Mouse (Mus musculus) hindbrain, embryonic 14.5 days (tissue): ENCODE data around the gene Suclg2. TPM values are rescaled to one million over a fixed set of nuclear protein-coding genes. Genes with fewer than 3 reads are reported as not detected.

Source experiments
- ATAC-seq: fragments of 200-750 bp; cut with Nextera tagmentation; 2 replicates; pipeline ENCODE4 v1.8.0; 2017; ENCODE audit warnings: moderate number of reproducible peaks, mild to moderate bottlenecking, moderate TSS enrichment, moderate library complexity; ENCODE audit not compliant: low FRiP score
- DNase-seq: peaks from one replicate; pipeline ENCODE4 v3.0.0-alpha.2; 2015; ENCODE audit warnings: low spot score
- H3K27ac ChIP-seq: fragments of 300-500 bp; sonication (generic); 2 replicates; pipeline ENCODE4 v1.5.1; 2014; ENCODE audit warnings: mild to moderate bottlenecking, moderate library complexity
- H3K27me3 ChIP-seq: fragments of 300-500 bp; sonication (generic); 2 replicates; pipeline ENCODE4 v1.6.1; 2014; ENCODE audit warnings: mild to moderate bottlenecking, low read length, mixed read lengths; ENCODE audit not compliant: control insufficient read depth, insufficient read depth
- H3K36me3 ChIP-seq: fragments of 300-500 bp; sonication (generic); replicated peaks from 2 replicates; pipeline ENCODE4 v1.6.1; 2014; ENCODE audit not compliant: control insufficient read depth, insufficient read depth
- H3K4me1 ChIP-seq: fragments of 300-500 bp; sonication (generic); replicated peaks from 2 replicates; pipeline ENCODE4 v1.6.1; 2014; ENCODE audit warnings: antibody characterized with exemption, low read length, mixed read lengths; ENCODE audit not compliant: control insufficient read depth, insufficient read depth
- H3K4me2 ChIP-seq: fragments of 300-500 bp; sonication (generic); replicated peaks from 2 replicates; pipeline ENCODE4 v1.6.1; 2014; ENCODE audit warnings: mild to moderate bottlenecking, moderate library complexity
- H3K4me3 ChIP-seq: fragments of 300-500 bp; sonication (generic); replicated peaks from 2 replicates; pipeline ENCODE4 v1.5.1; 2014; ENCODE audit warnings: mild to moderate bottlenecking, low read length
- H3K9ac ChIP-seq: fragments of 300-500 bp; sonication (generic); 2 replicates; pipeline ENCODE4 v1.6.1; 2014
- H3K9me3 ChIP-seq: fragments of 300-500 bp; sonication (generic); 2 replicates; pipeline ENCODE4 v1.6.1; 2016; ENCODE audit warnings: low read length; ENCODE audit not compliant: control insufficient read depth
- WGBS: fragments of 180-500 bp; shearing (Covaris S2); extraction: QIAGEN DNeasy Blood & Tissue Kit; methylation state at CpG from one replicate; pipeline ENCODE4 v1.1.7; 2014; 5-methylcytosine and 5-hydroxymethylcytosine counted together
- polyA plus RNA-seq: library from polyadenylated mRNA; unstranded; fragments of >200 nt; fragmentation: Nextera tagmentation; extraction: Ambion mirVana; gene quantifications from 2 replicates; pipeline ENCODE4 v1.2.1, GENCODE M21; 2014

Suclg2 gene
- 16.9 and 17.0 TPM in 2 replicates for polyA plus RNA-seq

DNA sequence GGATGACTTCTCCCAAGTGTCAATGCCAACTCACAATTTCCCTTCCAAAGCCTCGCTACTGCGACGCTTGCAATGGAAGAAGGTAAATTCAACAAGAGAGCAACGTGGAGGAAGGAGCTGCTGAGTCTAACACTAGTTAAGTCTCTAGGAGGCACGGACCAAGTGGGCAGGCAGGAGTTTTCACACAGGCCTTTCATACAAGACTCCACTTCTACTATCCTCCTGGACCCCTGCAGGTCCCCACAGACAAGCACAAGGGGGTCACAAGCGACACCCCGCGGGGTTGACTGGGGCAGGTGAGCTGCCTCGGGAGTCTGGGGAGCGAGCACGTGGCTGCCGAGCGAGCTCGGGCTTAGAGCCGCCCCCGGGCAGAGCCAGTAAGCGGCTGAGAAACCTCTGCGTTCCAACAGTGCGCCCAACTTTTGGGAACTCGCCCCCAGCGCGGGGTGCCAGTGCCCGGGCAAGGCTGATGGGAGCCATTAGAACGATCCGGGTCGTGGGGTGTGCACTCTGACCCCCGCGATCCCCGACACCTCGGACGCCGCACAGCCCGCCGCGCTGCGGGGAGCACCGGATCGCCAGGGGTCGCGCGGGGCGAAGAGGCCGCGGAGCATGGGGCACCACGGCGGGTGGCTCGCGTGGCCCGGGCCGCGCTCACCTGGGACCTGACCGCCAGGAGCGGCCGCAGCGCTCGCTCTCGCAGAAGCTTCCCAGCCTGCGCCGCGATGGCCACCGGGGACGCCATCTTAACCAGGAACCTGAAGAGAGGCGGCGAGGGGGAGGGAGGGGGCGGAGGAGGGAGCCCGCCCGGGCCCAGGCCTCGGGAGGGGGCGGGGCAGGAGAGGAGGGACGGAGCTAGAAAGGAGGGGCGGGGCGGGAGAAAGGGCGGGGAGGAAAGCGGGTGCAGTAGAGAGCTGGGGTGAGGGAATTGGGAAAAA, at the start of gene Suclg2:
TSS of gene Suclg2 (minus strand) at position 770 of the 938 bp plus-strand sequence.
- Histone ChIP-seq H3K4me1 (0 out of 2 replicates have a peak, but pooled peaks cover 3% of the 10 kb centered on the region), H3K9me3 (no peaks in the 10 kb centered on the region), H3K9ac (peak within 1 kb of the TSS; percentile 76), H3K4me2 (peak within 1 kb of the TSS; percentile 95), H3K4me3 (peak within 1 kb of the TSS; percentile 79), H3K36me3 (no peaks in the 10 kb centered on the region), H3K27ac (peak within 1 kb of the TSS; percentile 39), H3K27me3 (no peaks in the 10 kb centered on the region)
- WGBS, result 1% methylated on average over 62 of the region's 74 CpGs
- DNase-seq (peak; percentile 76), ATAC-seq (peak; percentile 87)

DNA sequence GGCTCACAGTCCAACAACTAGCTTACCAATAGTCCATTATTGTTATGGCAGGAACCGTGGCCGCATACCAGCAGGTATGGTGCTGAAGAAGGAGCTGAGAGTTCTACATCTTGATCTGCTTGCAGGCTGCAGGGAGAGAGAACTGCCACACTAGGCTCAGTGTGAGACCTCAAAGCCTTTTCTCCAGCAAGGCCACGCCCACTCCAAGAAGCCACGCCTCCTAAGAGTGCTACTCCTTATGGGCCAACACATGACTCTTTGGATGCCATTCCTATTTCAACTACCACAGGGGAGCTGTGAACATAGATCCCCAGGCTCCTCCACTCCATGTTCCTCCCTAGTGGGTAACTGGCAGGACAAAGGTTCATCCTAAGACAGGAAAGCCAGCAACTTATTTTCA, 48.0 kb upstream of the Suclg2 start:
- H3K36me3 ChIP-seq, result no peaks in the 10 kb centered on the region
- 71% methylated on average over 4 of the region's 4 CpGs for WGBS
- ATAC-seq (no peak), DNase-seq (no peak)
- H3K27ac ChIP-seq, result no peak overlapping the region
- no peak overlapping the region for H3K4me3 ChIP-seq
- H3K4me1 ChIP-seq, result no peaks in the 10 kb centered on the region
- H3K4me2 ChIP-seq, result no peak overlapping the region
- H3K27me3 ChIP-seq, result no peaks in the 10 kb centered on the region
- H3K9ac ChIP-seq, result no peak overlapping the region
- H3K9me3 ChIP-seq, result no peaks in the 10 kb centered on the region

DNA sequence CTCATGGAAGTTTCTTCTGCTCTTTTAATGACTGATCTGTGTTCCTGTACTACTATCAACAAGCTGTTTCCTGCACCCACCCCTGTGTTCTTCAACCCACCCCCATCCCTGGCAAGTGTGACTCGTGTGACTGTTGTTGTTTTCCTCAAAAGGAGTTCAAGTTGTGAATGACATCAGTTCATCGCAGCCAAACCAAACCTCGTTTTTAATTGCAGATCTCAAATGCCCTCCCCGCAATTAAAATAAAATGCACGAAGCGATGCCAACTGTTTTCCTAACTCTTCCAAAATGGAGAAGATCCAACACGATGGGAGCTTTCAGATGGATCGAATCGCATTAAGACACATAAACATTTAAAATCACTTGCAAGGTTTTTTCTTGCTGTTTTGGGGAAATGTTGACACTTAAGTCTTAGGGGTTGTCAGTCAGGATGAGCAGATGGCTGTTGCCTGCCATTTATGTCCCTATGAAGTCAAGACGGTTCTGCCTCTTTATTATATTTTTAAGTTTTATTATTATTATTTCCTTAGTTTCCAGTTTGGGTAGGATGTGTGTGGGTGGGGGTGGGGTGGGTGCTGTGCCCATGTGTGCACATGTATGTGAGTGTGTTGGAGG, 41.1 kb upstream of the Suclg2 start:
- H3K4me1 ChIP-seq, result no peaks in the 10 kb centered on the region

DNA sequence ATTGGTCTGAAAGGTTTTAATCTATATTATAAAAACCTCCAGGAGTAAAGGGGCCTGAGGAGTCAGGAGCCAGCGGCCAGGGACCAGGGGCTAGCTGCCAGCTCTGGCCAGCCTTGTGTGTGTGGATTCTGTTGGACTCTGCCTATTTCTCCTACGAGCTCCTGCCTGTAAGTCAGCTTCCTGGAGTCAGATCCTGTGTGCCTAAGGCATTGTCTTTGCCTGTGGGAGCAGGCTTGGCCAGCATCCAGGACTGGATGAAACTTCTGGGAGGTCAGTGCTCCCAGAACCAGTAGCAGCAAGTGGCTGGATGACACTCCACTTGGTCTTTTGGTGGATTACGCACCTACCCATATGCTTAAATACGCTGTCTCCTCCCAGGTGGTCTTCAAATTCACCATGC, 23.8 kb upstream of the Suclg2 start:
- 78% methylated on average over 4 of the region's 4 CpGs for WGBS
- ATAC-seq, result no peak
- DNase-seq, result no peak
- H3K4me1 ChIP-seq, result no peaks in the 10 kb centered on the region
- H3K4me3 ChIP-seq, result no peak overlapping the region
- no peaks in the 10 kb centered on the region for H3K9me3 ChIP-seq
- no peak overlapping the region for H3K9ac ChIP-seq
- no peaks in the 10 kb centered on the region for H3K36me3 ChIP-seq
- H3K27ac ChIP-seq, result no peak overlapping the region
- H3K27me3 ChIP-seq, result no peaks in the 10 kb centered on the region
- no peak overlapping the region for H3K4me2 ChIP-seq

More for the DNA sequence above, 41.1 kb upstream of the Suclg2 start:
- DNase-seq, result no peak
- Histone ChIP-seq H3K4me3 (no peak overlapping the region), H3K4me2 (no peak overlapping the region), H3K27ac (no peak overlapping the region), H3K27me3 (no peaks in the 10 kb centered on the region), H3K9ac (no peak overlapping the region), H3K9me3 (no peaks in the 10 kb centered on the region), H3K36me3 (no peaks in the 10 kb centered on the region)
- no peak for ATAC-seq
- 86% methylated on average over 10 of the region's 10 CpGs for WGBS

DNA sequence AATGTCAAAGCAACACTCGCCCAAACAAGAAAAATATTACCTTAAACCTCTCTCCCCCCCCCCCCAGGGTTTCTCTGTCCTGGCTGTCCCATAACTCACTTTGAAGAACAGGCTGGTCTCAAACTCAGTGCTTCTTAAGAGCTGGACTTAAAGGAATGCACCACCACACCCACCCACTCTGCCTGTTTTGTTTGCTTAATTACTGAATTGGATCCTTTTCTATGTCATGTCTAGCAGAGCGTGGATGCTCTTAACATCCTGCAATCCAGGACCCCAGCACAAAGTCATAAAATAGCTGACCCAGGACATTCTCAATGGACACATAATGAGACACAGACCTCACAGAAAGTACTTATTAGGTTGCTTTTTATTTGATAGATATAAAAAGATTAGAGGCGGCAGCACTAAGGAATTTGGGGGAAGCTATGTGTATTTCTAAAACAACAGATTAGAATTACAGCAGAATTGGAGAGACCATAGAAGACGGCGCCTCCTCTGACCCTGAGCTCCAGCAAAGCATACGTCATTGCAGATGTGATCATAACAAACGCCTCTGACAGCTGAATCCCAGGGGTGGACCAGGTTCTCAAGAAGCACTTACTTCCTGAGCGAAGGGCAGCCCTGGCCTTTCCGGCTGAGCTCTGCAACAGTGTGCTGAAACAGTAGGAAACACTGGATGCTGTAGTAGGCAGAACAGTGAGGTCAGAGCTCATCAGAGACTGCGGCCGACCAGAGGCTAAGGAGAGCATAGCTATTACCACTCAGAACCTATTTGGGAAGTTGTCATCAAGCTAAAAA, 13.2 kb upstream of the Suclg2 start:
- H3K27ac ChIP-seq, result no peak overlapping the region
- H3K27me3 ChIP-seq, result no peaks in the 10 kb centered on the region
- no peak overlapping the region for H3K9ac ChIP-seq
- H3K9me3 ChIP-seq, result no peaks in the 10 kb centered on the region
- H3K36me3 ChIP-seq, result no peaks in the 10 kb centered on the region
- ATAC-seq (no peak), DNase-seq (no peak)
- no peak overlapping the region for H3K4me3 ChIP-seq
- no peaks in the 10 kb centered on the region for H3K4me1 ChIP-seq
- no peak overlapping the region for H3K4me2 ChIP-seq
- 60% methylated on average over 11 of the region's 11 CpGs for WGBS

DNA sequence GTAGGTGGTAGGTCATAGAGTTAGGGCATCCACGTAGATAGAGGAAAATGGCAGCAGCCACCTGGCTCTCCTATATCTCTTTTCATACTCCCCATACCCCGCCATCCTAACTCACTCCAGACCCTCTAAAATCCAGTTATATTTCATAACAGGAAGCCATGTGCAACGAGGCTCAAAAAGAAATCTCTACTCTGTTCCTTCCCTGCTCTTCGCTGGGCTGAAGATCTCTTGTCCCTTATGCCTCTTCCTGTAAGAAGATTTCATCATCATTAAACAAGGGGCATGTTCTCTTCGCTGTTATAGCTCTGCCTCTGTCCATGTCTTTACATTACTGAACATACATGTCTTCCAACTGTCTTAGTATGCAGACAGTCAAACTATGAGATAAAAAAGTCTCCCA, 10.8 kb upstream of the Suclg2 start:
- WGBS, result 88% methylated on average over 5 of the region's 5 CpGs
- no peak for ATAC-seq

DNA sequence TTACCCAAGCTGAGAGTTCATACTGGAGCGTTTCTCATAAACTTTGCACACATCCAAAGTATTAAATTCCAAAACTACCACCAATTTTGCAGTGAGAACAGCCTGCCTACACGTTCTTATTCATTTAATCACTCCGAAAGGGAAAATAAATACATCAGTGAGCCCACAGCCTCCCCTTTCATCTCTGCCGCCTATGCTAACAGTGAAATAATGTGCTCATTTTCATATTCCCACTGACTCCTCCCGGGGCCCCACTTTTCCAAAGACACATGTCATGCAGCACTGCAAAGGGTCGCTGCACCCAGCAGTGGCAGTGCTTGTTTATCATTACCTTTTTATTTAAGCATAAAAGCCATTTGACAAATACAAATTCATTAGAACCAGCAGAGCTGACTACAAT, 6.7 kb upstream of the Suclg2 start:
- H3K27ac ChIP-seq, result no peak overlapping the region
- ATAC-seq (no peak), DNase-seq (no peak)
- no peak overlapping the region for H3K4me2 ChIP-seq
- H3K9ac ChIP-seq, result no peak overlapping the region
- no peaks in the 10 kb centered on the region for H3K9me3 ChIP-seq
- WGBS, result 30% methylated on average over 6 of the region's 6 CpGs
- H3K4me1 ChIP-seq, result no peaks in the 10 kb centered on the region
- H3K27me3 ChIP-seq, result no peaks in the 10 kb centered on the region
- no peaks in the 10 kb centered on the region for H3K36me3 ChIP-seq
- no peak overlapping the region for H3K4me3 ChIP-seq

More for the DNA sequence above, 10.8 kb upstream of the Suclg2 start:
- Histone ChIP-seq H3K27me3 (no peaks in the 10 kb centered on the region), H3K36me3 (no peaks in the 10 kb centered on the region), H3K27ac (no peak overlapping the region), H3K4me1 (no peaks in the 10 kb centered on the region), H3K4me2 (no peak overlapping the region), H3K9ac (no peak overlapping the region), H3K4me3 (no peak overlapping the region), H3K9me3 (no peaks in the 10 kb centered on the region)
- no peak for DNase-seq

DNA sequence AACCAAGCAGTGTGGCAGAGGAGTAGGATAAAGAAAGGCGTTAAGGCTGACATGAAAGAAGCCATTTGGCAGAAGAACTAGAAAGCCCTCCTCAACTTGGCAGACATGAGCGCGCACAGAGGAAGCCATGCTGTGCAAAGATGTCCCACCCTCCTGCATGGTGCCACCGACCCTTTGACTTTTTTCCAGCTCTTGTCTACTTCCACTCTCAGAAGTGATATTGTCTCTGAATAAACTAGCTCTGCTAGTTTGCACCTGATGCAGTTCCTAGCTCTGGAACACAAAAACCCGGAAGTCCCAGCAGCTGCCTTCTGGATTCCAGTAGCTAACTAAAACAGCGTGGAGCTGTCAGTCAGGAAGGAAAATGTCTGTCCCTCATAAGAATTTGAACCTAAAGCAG, 4.8 kb upstream of the Suclg2 start:
- Histone ChIP-seq H3K36me3 (no peaks in the 10 kb centered on the region), H3K4me3 (no peak overlapping the region), H3K27me3 (no peaks in the 10 kb centered on the region), H3K9me3 (no peaks in the 10 kb centered on the region), H3K27ac (no peak overlapping the region), H3K4me2 (no peak overlapping the region), H3K4me1 (0 out of 2 replicates have a peak, but pooled peaks cover 3% of the 10 kb centered on the region), H3K9ac (no peak overlapping the region)
- DNase-seq, result no peak
- 55% methylated on average over 6 of the region's 6 CpGs for WGBS
- no peak for ATAC-seq

DNA sequence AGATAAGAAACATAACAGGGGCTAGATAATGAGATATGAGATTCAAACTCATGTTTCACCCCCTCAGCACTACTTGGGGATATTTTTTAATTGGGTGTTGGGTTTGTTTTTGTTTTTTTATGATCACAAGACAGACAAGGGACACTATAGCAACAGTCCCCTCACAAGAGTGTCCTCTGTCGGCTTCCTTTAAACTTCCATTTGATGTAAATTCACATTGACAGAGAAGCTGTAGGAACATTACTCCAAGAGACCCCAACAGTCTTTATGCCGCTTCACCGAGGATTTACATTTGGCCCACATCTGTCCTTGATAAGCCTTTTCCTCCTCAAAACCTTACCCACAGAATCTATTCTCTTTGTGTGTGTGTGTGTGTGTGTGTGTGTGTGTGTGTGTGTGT, 1.2 kb upstream of the Suclg2 start:
- no peaks in the 10 kb centered on the region for H3K9me3 ChIP-seq
- no peak overlapping the region for H3K9ac ChIP-seq
- H3K4me1 ChIP-seq, result 0 out of 2 replicates have a peak, but pooled peaks cover 3% of the 10 kb centered on the region
- DNase-seq (no peak), ATAC-seq (no peak)
- H3K27me3 ChIP-seq, result no peaks in the 10 kb centered on the region
- no peak overlapping the region for H3K4me3 ChIP-seq
- no peak overlapping the region for H3K27ac ChIP-seq
- no peak overlapping the region for H3K4me2 ChIP-seq
- no peaks in the 10 kb centered on the region for H3K36me3 ChIP-seq
- 84% methylated on average over 3 of the region's 3 CpGs for WGBS
